ENCODE assay signal across 17 mouse cellular contexts in the genomic region with DNA sequence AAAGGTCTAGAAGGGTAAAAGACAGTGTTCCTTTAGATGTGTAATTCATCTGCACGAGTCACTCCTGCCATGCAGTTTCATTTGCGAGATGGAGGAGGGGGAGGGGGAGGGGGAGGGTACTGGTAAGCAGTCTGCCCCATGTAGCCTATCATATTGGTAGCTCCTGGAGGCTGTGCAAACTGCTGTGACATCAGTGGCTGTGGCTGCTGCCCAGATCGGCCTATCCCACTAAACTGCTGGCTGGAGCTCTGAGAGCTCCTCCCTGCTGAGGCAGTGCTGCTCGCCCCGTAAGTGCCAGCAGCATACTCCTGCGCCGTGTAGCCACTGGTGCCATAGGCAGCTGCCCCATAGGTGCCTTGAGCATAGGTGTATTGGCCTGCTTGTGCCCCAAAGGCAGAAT. TPM values are rescaled to one million over a fixed set of nuclear protein-coding genes. Genes with fewer than 3 reads are reported as not detected.
DNase-seq lines count a peak whose midpoint lies in the region; ATAC-seq and TF ChIP-seq lines count a peak whose summit lies in the region.
"Had no signal": no experiment of that assay in that cellular context is flagged by ENCODE, and none has a peak within 500 bp of the region (broad histone marks: within the 10 kb centered on the region; RNA-seq: fewer than 3 reads in every experiment).

No protein-coding gene starts in this region.

- H3K4me1 ChIP-seq in kidney, embryonic 15.5 days: peaks cover 9% of the 10 kb centered on the region
- H3K4me1 ChIP-seq in liver, embryonic 14.5 days (replicated peaks; ENCODE audit: control insufficient read depth in 2 of 2, insufficient read depth in 2 of 2, low read length in 1 of 2): no peaks in the 10 kb centered on the region
- H3K4me1 ChIP-seq: forebrain, embryonic 13.5 days; hindbrain, embryonic 12.5 days; neural tube, embryonic 12.5 days had no signal

- no peak overlapping the region for H3K4me3 ChIP-seq in kidney, embryonic 15.5 days (replicated peaks)
- no peak overlapping the region for H3K4me3 ChIP-seq in liver, embryonic 14.5 days (ENCODE audit: insufficient read depth in 1 of 2, low read depth in 2 of 2, low read length in 2 of 2)
- H3K4me3 ChIP-seq: forebrain, embryonic 13.5 days; hindbrain, embryonic 12.5 days; neural tube, embryonic 12.5 days had no signal

- H3K27me3 ChIP-seq in kidney, embryonic 15.5 days: no peaks in the 10 kb centered on the region
- H3K27me3 ChIP-seq in liver, embryonic 14.5 days (ENCODE audit: control insufficient read depth, insufficient read depth, low read length): no peaks in the 10 kb centered on the region
- H3K27me3 ChIP-seq: forebrain, embryonic 13.5 days; hindbrain, embryonic 12.5 days; neural tube, embryonic 12.5 days had no signal

- no peak overlapping the region for H3K9ac ChIP-seq in kidney, embryonic 15.5 days
- no peak overlapping the region for H3K9ac ChIP-seq in liver, embryonic 14.5 days (replicated peaks)
- H3K9ac ChIP-seq: forebrain, embryonic 13.5 days; hindbrain, embryonic 12.5 days; neural tube, embryonic 12.5 days had no signal

- no peak overlapping the region for H3K27ac ChIP-seq in kidney, embryonic 15.5 days
- no peak overlapping the region for H3K27ac ChIP-seq in liver, embryonic 14.5 days
- H3K27ac ChIP-seq: forebrain, embryonic 13.5 days; hindbrain, embryonic 12.5 days; neural tube, embryonic 12.5 days had no signal

- no peak for TF ChIP-seq CTCF in liver, embryonic 14.5 days (IDR thresholded peaks at IDR 0.05; ENCODE audit: low read depth)

- no peak for TF ChIP-seq EP300 in liver, embryonic 14.5 days (IDR thresholded peaks at IDR 0.05; ENCODE audit: low read depth)

- ATAC-seq in kidney, embryonic 15.5 days (replicated peaks; ENCODE audit: low FRiP score): 0 out of 2 replicates have a peak, but pooled peaks have one; percentile 26
- ATAC-seq in liver, embryonic 14.5 days (ENCODE audit: insufficient read depth): peak; percentile 31; the same call in 1 of the 2 replicates
- ATAC-seq: forebrain, embryonic 13.5 days; inflammation-experienced regulatory T-cells, adult 6 months had no signal

- no peak overlapping the region for H3K4me2 ChIP-seq in kidney, embryonic 15.5 days
- H3K4me2 ChIP-seq in liver, embryonic 14.5 days (ENCODE audit: low read depth): no peak overlapping the region
- H3K4me2 ChIP-seq: forebrain, embryonic 13.5 days; hindbrain, embryonic 12.5 days; neural tube, embryonic 12.5 days had no signal

- 72% methylated on average over 7 of the region's 7 CpGs for WGBS in kidney, embryonic 15.5 days
- WGBS in liver, embryonic 14.5 days (ENCODE audit: insufficient replicate concordance): 83% methylated on average over 7 of the region's 7 CpGs

- no peak for DNase-seq in kidney, adult 18-20 months
- peak; percentile 51 for DNase-seq in 3T3-L1 (ENCODE audit: low read depth, low spot score)
- DNase-seq in MN1 (ENCODE audit: low spot score): peak; percentile 62
- DNase-seq in liver, embryonic 14.5 days (ENCODE audit: low read depth in 3 of 3, low spot score in 3 of 3): no peak
- DNase-seq in testis, postnatal 14 days (ENCODE audit: low spot score): no peak
- no peak for DNase-seq in ovary, postnatal 14 days (ENCODE audit: low spot score)
- DNase-seq: cerebellum, adult 9-11 months; embryo, embryonic 11 days; kidney, adult 9 months; spleen, adult 18-20 months; thymus, postnatal 36 days had no signal

- no peaks in the 10 kb centered on the region for H3K9me3 ChIP-seq in kidney, embryonic 15.5 days (replicated peaks)
- H3K9me3 ChIP-seq in liver, embryonic 14.5 days (ENCODE audit: control insufficient read depth, low read length): no peaks in the 10 kb centered on the region
- H3K9me3 ChIP-seq: forebrain, embryonic 13.5 days; hindbrain, embryonic 12.5 days; neural tube, embryonic 12.5 days had no signal

- peaks cover 97% of the 10 kb centered on the region for H3K36me3 ChIP-seq in kidney, embryonic 15.5 days
- peaks cover 77% of the 10 kb centered on the region for H3K36me3 ChIP-seq in liver, embryonic 14.5 days (replicated peaks; ENCODE audit: control insufficient read depth, insufficient read depth, low read depth)

RNA-seq across cellular contexts. Expression of gene Kdelr3, which starts 13.7 kb away (rescaled TPM):
- polyA plus RNA-seq in kidney, embryonic 15.5 days (2015; fragmentation: Nextera tagmentation; extraction: Ambion mirVana): 69.5 and 71.8 TPM in 2 replicates
- 2.3 and 2.6 TPM in 2 replicates for polyA plus RNA-seq in liver, embryonic 14.5 days (2012; rRNA removed)
- polyA plus RNA-seq in liver, embryonic 14.5 days (2014; fragmentation: Nextera tagmentation; extraction: Ambion mirVana): 3.2 TPM in 2 replicates

RNA-seq across cellular contexts. Expression of gene Ddx17, which starts 16.6 kb away (rescaled TPM):
- polyA plus RNA-seq in kidney, embryonic 15.5 days (2015; fragmentation: Nextera tagmentation; extraction: Ambion mirVana): 50.0 and 51.0 TPM in 2 replicates
- polyA plus RNA-seq in liver, embryonic 14.5 days (2012; rRNA removed): 71.4 and 104 TPM in 2 replicates
- 13.9 and 19.0 TPM in 2 replicates for polyA plus RNA-seq in liver, embryonic 14.5 days (2014; fragmentation: Nextera tagmentation; extraction: Ambion mirVana)

RNA-seq across cellular contexts. Expression of gene Kcnj4, which starts 24.9 kb away (rescaled TPM):
- polyA plus RNA-seq in kidney, embryonic 15.5 days (2015; fragmentation: Nextera tagmentation; extraction: Ambion mirVana): 0.08 and 0.12 TPM in 2 replicates
- polyA plus RNA-seq in liver, embryonic 14.5 days (2012; rRNA removed): not detected in 2 replicates
- not detected in 2 replicates for polyA plus RNA-seq in liver, embryonic 14.5 days (2014; fragmentation: Nextera tagmentation; extraction: Ambion mirVana)
- polyA plus RNA-seq: forebrain, embryonic 13.5 days; hindbrain, embryonic 12.5 days; inflammation-experienced regulatory T-cells, adult 6 months; neural tube, embryonic 12.5 days; stomach, embryonic 16.5 days had no signal

Comparison
In these comparisons a context has a peak if more than half of its experiments do, and no peak if none do; other contexts are left out.
1. DNase-seq: peak in 3T3-L1 (single experiment) and MN1 (single experiment); none in kidney, adult 18-20 months (single experiment), liver, embryonic 14.5 days (0 of 3), testis, postnatal 14 days (single experiment) and ovary, postnatal 14 days (single experiment).
2. RNA of gene Kdelr3, which starts 13.7 kb away (polyA plus RNA-seq): 69.5 to 71.8 TPM in kidney, embryonic 15.5 days; 2.3 to 3.2 TPM in liver, embryonic 14.5 days; every median in the first group is over 10 times any median in the second.